Comparison of ENCODE assay signal across 13 mouse cellular contexts in genomic region chr7:117470243-117470802, GRCm38 (mm10).
DNase-seq lines count a peak whose midpoint lies in the region; ATAC-seq lines count a peak whose summit lies in the region.
"Had no signal": no experiment of that assay in that cellular context is flagged by ENCODE, and none has a peak within 500 bp of the region (broad histone marks: within the 10 kb centered on the region; RNA-seq: fewer than 3 reads in every experiment).

No protein-coding gene starts in this region.

- H3K27ac ChIP-seq in intestine, embryonic 16.5 days (ENCODE audit: low read length), result peak overlapping the region; percentile 24; the same call in 1 of the 2 replicates
- no peak overlapping the region for H3K27ac ChIP-seq in midbrain, embryonic 16.5 days (ENCODE audit: low read length)
- H3K27ac ChIP-seq: embryonic facial prominence, embryonic 15.5 days; hindbrain, embryonic 13.5 days; midbrain, embryonic 13.5 days had no signal

- ATAC-seq in frontal cortex, adult (ENCODE audit: low TSS enrichment), result peak; percentile 45; the same call in 1 of the 2 replicates
- peak; percentile 80 for ATAC-seq in intestine, embryonic 16.5 days
- no peak for ATAC-seq in midbrain, embryonic 16.5 days
- ATAC-seq: CD4-positive, CD25-positive, alpha-beta regulatory T cell, adult 4 months; midbrain, embryonic 13.5 days had no signal

- H3K4me3 ChIP-seq in intestine, embryonic 16.5 days (ENCODE audit: low read length), result no peak overlapping the region
- no peak overlapping the region for H3K4me3 ChIP-seq in midbrain, embryonic 16.5 days (ENCODE audit: low read depth, low read length)
- H3K4me3 ChIP-seq: embryonic facial prominence, embryonic 15.5 days; hindbrain, embryonic 13.5 days; midbrain, embryonic 13.5 days had no signal

- 45% methylated on average over 3 of the region's 3 CpGs for WGBS in intestine, embryonic 16.5 days
- WGBS in midbrain, embryonic 16.5 days, result 86% methylated on average over 3 of the region's 3 CpGs

- no peaks in the 10 kb centered on the region for H3K27me3 ChIP-seq in intestine, embryonic 16.5 days (replicated peaks; ENCODE audit: control insufficient read depth, insufficient read depth, low read length)
- no peaks in the 10 kb centered on the region for H3K27me3 ChIP-seq in midbrain, embryonic 16.5 days (ENCODE audit: control insufficient read depth, insufficient read depth, low read depth, low read length)
- H3K27me3 ChIP-seq: embryonic facial prominence, embryonic 15.5 days had no signal

- H3K9ac ChIP-seq in intestine, embryonic 16.5 days (ENCODE audit: low read depth, low read length), result no peak overlapping the region
- H3K9ac ChIP-seq in midbrain, embryonic 16.5 days (ENCODE audit: low read depth, low read length), result no peak overlapping the region
- H3K9ac ChIP-seq: embryonic facial prominence, embryonic 15.5 days; hindbrain, embryonic 13.5 days; midbrain, embryonic 13.5 days had no signal

- no peak overlapping the region for H3K4me2 ChIP-seq in intestine, embryonic 16.5 days (ENCODE audit: low read depth, low read length)
- H3K4me2 ChIP-seq in midbrain, embryonic 16.5 days (ENCODE audit: low read length), result no peak overlapping the region
- H3K4me2 ChIP-seq: embryonic facial prominence, embryonic 15.5 days; hindbrain, embryonic 13.5 days; midbrain, embryonic 13.5 days had no signal

- peaks cover 10% of the 10 kb centered on the region; the same call in 1 of the 2 replicates for H3K4me1 ChIP-seq in intestine, embryonic 16.5 days (ENCODE audit: control insufficient read depth, insufficient read depth, low read length)
- H3K4me1 ChIP-seq in midbrain, embryonic 16.5 days (ENCODE audit: control insufficient read depth, insufficient read depth, low read length), result peaks cover 14% of the 10 kb centered on the region; the same call in 1 of the 2 replicates

- DNase-seq in frontal cortex, postnatal 14 days (ENCODE audit: low spot score in 2 of 2), result no peak
- DNase-seq in urinary bladder, postnatal 36 days (ENCODE audit: low spot score in 2 of 2), result peak; percentile 25 to 40
- no peak for DNase-seq in urinary bladder, postnatal 25 days (ENCODE audit: low spot score)
- no peak for DNase-seq in left cerebral cortex, adult 18-20 months (ENCODE audit: low spot score in 2 of 2)
- no peak for DNase-seq in right cerebral cortex, postnatal 14 days
- DNase-seq: adrenal gland, adult 8-10 months had no signal

- H3K36me3 ChIP-seq in intestine, embryonic 16.5 days (ENCODE audit: control insufficient read depth, insufficient read depth, low read length), result no peaks in the 10 kb centered on the region
- no peaks in the 10 kb centered on the region for H3K36me3 ChIP-seq in midbrain, embryonic 16.5 days (ENCODE audit: control insufficient read depth, insufficient read depth, low read length)
- H3K36me3 ChIP-seq: embryonic facial prominence, embryonic 15.5 days; hindbrain, embryonic 13.5 days; midbrain, embryonic 13.5 days had no signal

- no peaks in the 10 kb centered on the region for H3K9me3 ChIP-seq in intestine, embryonic 16.5 days (ENCODE audit: control insufficient read depth, low read length)
- H3K9me3 ChIP-seq in midbrain, embryonic 16.5 days (replicated peaks; ENCODE audit: control insufficient read depth, low read length, poor library complexity, severe bottlenecking), result no peaks in the 10 kb centered on the region
- H3K9me3 ChIP-seq: embryonic facial prominence, embryonic 15.5 days; hindbrain, embryonic 13.5 days; midbrain, embryonic 13.5 days had no signal

Comparison
In these comparisons a context has a peak if more than half of its experiments do, and no peak if none do; other contexts are left out.
1. DNase-seq: peak in urinary bladder, postnatal 36 days (2 of 2); none in frontal cortex, postnatal 14 days (0 of 2), urinary bladder, postnatal 25 days (single experiment), left cerebral cortex, adult 18-20 months (0 of 2) and right cerebral cortex, postnatal 14 days (single experiment).